Mouse (Mus musculus): ENCODE data around the gene Hps4. TPM values are rescaled to one million over a fixed set of nuclear protein-coding genes. Genes with fewer than 3 reads are reported as not detected.

The Hps4 gene
- polyA plus RNA-seq, 1 experiment from 2014 or later: 42.0 TPM

DNA sequence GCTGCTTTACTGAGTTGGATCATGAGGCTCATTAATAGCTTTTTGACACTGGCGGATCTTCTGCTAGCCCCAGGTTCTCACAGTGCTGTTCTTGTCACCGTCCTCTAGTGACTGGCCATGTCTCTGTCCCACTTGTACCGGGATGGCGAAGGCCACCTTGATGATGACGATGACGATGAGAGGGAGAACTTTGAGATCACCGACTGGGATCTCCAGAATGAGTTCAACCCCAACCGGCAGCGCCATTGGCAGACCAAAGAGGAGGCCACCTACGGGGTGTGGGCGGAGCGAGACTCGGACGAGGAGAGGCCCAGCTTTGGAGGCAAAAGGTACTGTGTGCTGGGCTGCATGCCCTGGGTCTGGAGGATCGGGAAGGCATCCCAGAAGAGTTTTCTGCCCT lies 15.0 kb upstream of the Hps4 start:
- Histone ChIP-seq H3K4me2 (ENCODE audit: low read length) (no peak overlapping the region), H3K9me3 (ENCODE audit: control insufficient read depth, low read length) (no peaks in the 10 kb centered on the region), H3K27ac (replicated peaks; ENCODE audit: low read depth, low read length) (no peak overlapping the region), H3K9ac (replicated peaks; ENCODE audit: low read length) (no peak overlapping the region), H3K4me1 (ENCODE audit: control insufficient read depth, insufficient read depth, low read length) (peaks cover 12% of the 10 kb centered on the region), H3K4me3 (replicated peaks; ENCODE audit: low read depth, low read length) (no peak overlapping the region), H3K27me3 (ENCODE audit: control insufficient read depth, insufficient read depth, low read length) (no peaks in the 10 kb centered on the region), H3K36me3 (ENCODE audit: control insufficient read depth, insufficient read depth, low read length) (peaks cover 49% of the 10 kb centered on the region)
- DNase-seq (no peak), ATAC-seq (ENCODE audit: low FRiP score, low TSS enrichment) (no peak)
- WGBS: 90% methylated on average over 15 of the region's 15 CpGs

DNA sequence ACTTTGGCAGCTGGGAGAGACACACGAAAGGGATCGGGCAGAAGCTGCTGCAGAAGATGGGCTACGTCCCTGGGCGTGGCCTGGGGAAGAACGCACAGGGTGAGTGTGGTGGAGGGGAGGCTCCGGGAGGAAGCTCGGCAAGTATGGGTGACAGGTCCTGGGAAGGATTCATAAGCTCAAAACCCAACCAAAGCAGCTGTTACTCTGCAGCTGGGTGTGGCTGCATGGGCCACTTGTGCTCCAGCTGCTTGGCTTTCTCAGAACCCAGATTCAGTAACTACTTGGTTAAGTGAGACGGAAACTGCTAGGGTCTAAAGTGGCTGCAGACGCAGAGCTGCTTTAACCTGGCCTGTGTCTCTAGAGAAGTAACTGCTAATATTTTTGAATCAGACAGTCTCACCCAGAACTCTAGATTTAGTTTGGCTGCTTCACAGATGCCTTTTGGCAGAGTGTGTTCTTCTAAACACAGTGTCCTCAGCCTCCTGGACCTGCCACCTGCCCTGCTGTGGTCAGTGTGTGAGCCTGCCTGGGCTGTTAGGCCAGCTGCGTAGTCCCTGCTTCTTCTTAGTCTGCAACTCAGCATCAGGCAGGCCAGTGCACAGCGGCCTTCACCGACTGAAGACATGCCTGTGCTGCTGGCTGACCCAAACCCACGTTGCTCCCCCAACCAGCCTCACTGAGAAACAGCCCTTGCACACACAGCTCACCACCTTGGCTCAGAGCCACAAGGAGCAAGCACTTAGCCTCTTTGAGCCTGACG lies 12.9 kb upstream of the Hps4 start:
- ATAC-seq (ENCODE audit: low FRiP score, low TSS enrichment) (no peak), DNase-seq (no peak)
- Histone ChIP-seq H3K4me3 (replicated peaks; ENCODE audit: low read depth, low read length) (no peak overlapping the region), H3K4me1 (ENCODE audit: control insufficient read depth, insufficient read depth, low read length) (peaks cover 12% of the 10 kb centered on the region), H3K9ac (replicated peaks; ENCODE audit: low read length) (no peak overlapping the region), H3K9me3 (ENCODE audit: control insufficient read depth, low read length) (no peaks in the 10 kb centered on the region), H3K36me3 (ENCODE audit: control insufficient read depth, insufficient read depth, low read length) (peaks cover 71% of the 10 kb centered on the region), H3K4me2 (ENCODE audit: low read length) (no peak overlapping the region), H3K27ac (replicated peaks; ENCODE audit: low read depth, low read length) (no peak overlapping the region), H3K27me3 (ENCODE audit: control insufficient read depth, insufficient read depth, low read length) (no peaks in the 10 kb centered on the region)
- 91% methylated on average over 14 of the region's 14 CpGs for WGBS

DNA sequence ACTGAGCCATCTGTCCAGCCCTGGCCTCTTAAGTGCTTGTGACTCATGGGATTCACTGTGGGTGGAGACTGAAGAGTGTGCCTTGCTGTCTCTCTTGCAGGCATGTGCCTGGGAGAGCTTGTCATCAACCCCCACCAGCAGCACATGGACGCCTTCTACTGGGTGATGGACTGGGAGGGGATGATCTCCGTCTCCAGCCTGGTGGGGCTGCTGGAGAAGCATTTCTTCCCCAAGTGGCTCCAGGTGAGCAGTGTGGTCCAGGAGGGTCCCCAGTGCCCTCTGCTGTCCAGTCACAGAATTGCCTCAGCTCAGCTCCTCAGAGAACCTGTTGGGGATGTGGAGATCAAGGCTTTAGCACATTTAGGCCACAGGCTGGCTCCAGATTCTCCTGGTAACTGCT lies 7.4 kb upstream of the Hps4 start:
- DNase-seq (peak; percentile 63), ATAC-seq (ENCODE audit: low FRiP score, low TSS enrichment) (no peak)
- Histone ChIP-seq H3K4me3 (replicated peaks; ENCODE audit: low read depth, low read length) (no peak overlapping the region), H3K36me3 (ENCODE audit: control insufficient read depth, insufficient read depth, low read length) (peaks cover 95% of the 10 kb centered on the region), H3K9me3 (ENCODE audit: control insufficient read depth, low read length) (no peaks in the 10 kb centered on the region), H3K27ac (replicated peaks; ENCODE audit: low read depth, low read length) (no peak overlapping the region), H3K4me1 (ENCODE audit: control insufficient read depth, insufficient read depth, low read length) (no peaks in the 10 kb centered on the region), H3K9ac (replicated peaks; ENCODE audit: low read length) (no peak overlapping the region), H3K4me2 (ENCODE audit: low read length) (no peak overlapping the region), H3K27me3 (ENCODE audit: control insufficient read depth, insufficient read depth, low read length) (no peaks in the 10 kb centered on the region)
- WGBS: 14% methylated on average over 2 of the region's 2 CpGs

DNA sequence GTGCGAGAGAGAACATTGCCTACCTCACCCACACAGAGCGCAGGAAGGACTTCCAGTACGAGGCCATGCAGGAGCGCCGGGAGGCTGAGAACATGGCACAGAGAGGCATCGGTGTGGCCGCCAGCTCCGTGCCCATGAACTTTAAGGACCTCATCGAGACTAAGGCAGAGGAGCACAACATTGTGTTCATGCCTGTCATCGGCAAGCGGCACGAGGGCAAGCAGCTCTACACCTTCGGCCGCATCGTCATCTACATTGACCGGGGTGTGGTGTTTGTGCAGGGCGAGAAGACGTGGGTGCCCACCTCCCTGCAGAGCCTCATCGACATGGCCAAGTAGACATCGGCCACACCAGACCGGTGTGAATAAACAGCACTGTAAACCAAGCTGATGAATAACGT lies 5.9 kb upstream of the Hps4 start:
- Histone ChIP-seq H3K36me3 (ENCODE audit: control insufficient read depth, insufficient read depth, low read length) (peaks cover 79% of the 10 kb centered on the region), H3K9me3 (ENCODE audit: control insufficient read depth, low read length) (no peaks in the 10 kb centered on the region), H3K4me2 (ENCODE audit: low read length) (no peak overlapping the region), H3K27me3 (ENCODE audit: control insufficient read depth, insufficient read depth, low read length) (no peaks in the 10 kb centered on the region), H3K4me1 (ENCODE audit: control insufficient read depth, insufficient read depth, low read length) (peaks cover 3% of the 10 kb centered on the region; the same call in 1 of the 2 replicates), H3K4me3 (replicated peaks; ENCODE audit: low read depth, low read length) (no peak overlapping the region), H3K27ac (replicated peaks; ENCODE audit: low read depth, low read length) (no peak overlapping the region), H3K9ac (replicated peaks; ENCODE audit: low read length) (no peak overlapping the region)
- DNase-seq: no peak
- ATAC-seq (ENCODE audit: low FRiP score, low TSS enrichment): no peak
- 97% methylated on average over 22 of the region's 22 CpGs for whole genome bisulfite sequencing

- Histone ChIP-seq H3K27ac (replicated peaks; ENCODE audit: low read depth, low read length) (no peak overlapping the region), H3K4me2 (ENCODE audit: low read length) (no peak overlapping the region), H3K27me3 (ENCODE audit: control insufficient read depth, insufficient read depth, low read length) (no peaks in the 10 kb centered on the region), H3K9me3 (ENCODE audit: control insufficient read depth, low read length) (no peaks in the 10 kb centered on the region), H3K36me3 (ENCODE audit: control insufficient read depth, insufficient read depth, low read length) (peaks cover 57% of the 10 kb centered on the region), H3K4me1 (ENCODE audit: control insufficient read depth, insufficient read depth, low read length) (peaks cover 16% of the 10 kb centered on the region), H3K4me3 (replicated peaks; ENCODE audit: low read depth, low read length) (no peak overlapping the region), H3K9ac (replicated peaks; ENCODE audit: low read length) (no peak overlapping the region)
- ATAC-seq (ENCODE audit: low FRiP score, low TSS enrichment): no peak
- peak; percentile 27 for DNase-seq
- WGBS: 73% methylated on average over 7 of the region's 7 CpGs
Measured at GRCm38 (mm10) chr5:112339215-112339614, 3.7 kb upstream of the Hps4 start.

DNA sequence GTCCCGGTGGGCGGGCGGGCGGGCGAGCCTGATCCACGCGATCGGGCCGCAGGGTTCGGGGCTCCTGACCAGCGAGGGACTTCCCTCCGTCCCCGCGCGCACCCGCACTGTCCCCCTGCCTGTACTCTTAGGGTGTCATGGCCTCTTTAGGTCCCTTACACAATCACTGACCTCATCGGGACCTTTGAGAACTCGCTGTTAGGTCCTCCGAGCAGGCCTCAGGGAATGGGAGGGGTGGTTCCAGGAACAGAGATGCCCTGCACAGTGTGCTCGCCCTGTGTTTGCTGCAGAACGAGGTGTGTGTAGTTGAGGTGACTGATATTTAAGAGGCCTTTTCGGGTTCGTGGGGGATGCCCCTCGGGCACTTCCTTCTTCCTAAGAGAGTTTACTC lies 317 bp downstream of the Hps4 start:
- DNase-seq (no peak), ATAC-seq (ENCODE audit: low FRiP score, low TSS enrichment) (peak; percentile 67)
- Histone ChIP-seq H3K9ac (replicated peaks; ENCODE audit: low read length) (peak overlapping the region; percentile 82), H3K27ac (replicated peaks; ENCODE audit: low read depth, low read length) (peak overlapping the region; percentile 72), H3K4me3 (replicated peaks; ENCODE audit: low read depth, low read length) (peak overlapping the region; percentile 90), H3K36me3 (ENCODE audit: control insufficient read depth, insufficient read depth, low read length) (peaks cover 38% of the 10 kb centered on the region), H3K4me2 (ENCODE audit: low read length) (peak overlapping the region; percentile 65), H3K27me3 (ENCODE audit: control insufficient read depth, insufficient read depth, low read length) (no peaks in the 10 kb centered on the region), H3K9me3 (ENCODE audit: control insufficient read depth, low read length) (no peaks in the 10 kb centered on the region), H3K4me1 (ENCODE audit: control insufficient read depth, insufficient read depth, low read length) (peaks cover 22% of the 10 kb centered on the region)
- WGBS: under 1% methylated on average over 22 of the region's 24 CpGs

GRCm38 (mm10) chr5:112344092-112344960 lies 1.4 kb downstream of the Hps4 start:
- no peak overlapping the region for H3K4me2 ChIP-seq (ENCODE audit: low read length)
- H3K9ac ChIP-seq (replicated peaks; ENCODE audit: low read length): no peak overlapping the region
- H3K27me3 ChIP-seq (ENCODE audit: control insufficient read depth, insufficient read depth, low read length): no peaks in the 10 kb centered on the region
- no peak for ATAC-seq (ENCODE audit: low FRiP score, low TSS enrichment)
- WGBS: 86% methylated on average over 6 of the region's 6 CpGs
- H3K4me3 ChIP-seq (replicated peaks; ENCODE audit: low read depth, low read length): no peak overlapping the region
- H3K4me1 ChIP-seq (ENCODE audit: control insufficient read depth, insufficient read depth, low read length): peaks cover 22% of the 10 kb centered on the region
- DNase-seq: no peak
- peaks cover 40% of the 10 kb centered on the region for H3K36me3 ChIP-seq (ENCODE audit: control insufficient read depth, insufficient read depth, low read length)
- H3K27ac ChIP-seq (replicated peaks; ENCODE audit: low read depth, low read length): no peak overlapping the region
- H3K9me3 ChIP-seq (ENCODE audit: control insufficient read depth, low read length): no peaks in the 10 kb centered on the region

- Histone ChIP-seq H3K9ac (replicated peaks; ENCODE audit: low read length) (0 out of 2 replicates have a peak overlapping the region, but pooled peaks have one; percentile 9), H3K36me3 (ENCODE audit: control insufficient read depth, insufficient read depth, low read length) (peaks cover 49% of the 10 kb centered on the region), H3K9me3 (ENCODE audit: control insufficient read depth, low read length) (no peaks in the 10 kb centered on the region), H3K4me3 (replicated peaks; ENCODE audit: low read depth, low read length) (no peak overlapping the region), H3K4me1 (ENCODE audit: control insufficient read depth, insufficient read depth, low read length) (peaks cover 22% of the 10 kb centered on the region), H3K4me2 (ENCODE audit: low read length) (no peak overlapping the region), H3K27me3 (ENCODE audit: control insufficient read depth, insufficient read depth, low read length) (no peaks in the 10 kb centered on the region), H3K27ac (replicated peaks; ENCODE audit: low read depth, low read length) (no peak overlapping the region)
- ATAC-seq (ENCODE audit: low FRiP score, low TSS enrichment) (no peak), DNase-seq (no peak)
- 86% methylated on average over 16 of the region's 16 CpGs for WGBS
Measured at GRCm38 (mm10) chr5:112346211-112346965, 3.5 kb downstream of the Hps4 start.
